Mouse (Mus musculus): ENCODE measurements around the gene Mipep.

The Mipep gene

GRCm38 (mm10) chr14:60863396-60863795 lies 79.0 kb downstream of the Mipep start:
- DNase-seq (ENCODE audit: inconsistent ontology term) = no peak

- DNase-seq (ENCODE audit: inconsistent ontology term) = no peak
Observed at GRCm38 (mm10) chr14:60866399-60866798, 82.0 kb downstream of the Mipep start.

GRCm38 (mm10) chr14:60868325-60868724 lies 84.0 kb downstream of the Mipep start:
- no peak for DNase-seq (ENCODE audit: inconsistent ontology term)

DNA sequence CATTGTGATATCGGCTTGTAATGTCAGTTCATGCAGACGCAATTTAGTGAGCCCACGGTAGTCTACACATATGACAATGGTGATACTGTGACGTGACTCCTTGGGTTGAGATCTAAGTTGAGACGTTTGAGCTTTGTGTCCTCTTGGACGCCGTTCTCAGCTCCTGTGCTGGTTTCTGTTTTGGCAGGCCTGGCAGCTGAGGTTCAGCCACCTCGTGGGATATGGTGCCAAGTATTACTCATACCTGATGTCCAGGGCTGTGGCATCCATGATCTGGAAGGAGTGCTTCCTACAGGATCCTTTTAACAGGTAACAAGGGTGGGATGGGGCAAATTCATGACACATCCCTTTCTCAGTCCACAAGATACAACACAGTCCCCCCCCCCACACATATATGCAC lies 87.5 kb downstream of the Mipep start:
- no peak for DNase-seq (ENCODE audit: inconsistent ontology term)

DNA sequence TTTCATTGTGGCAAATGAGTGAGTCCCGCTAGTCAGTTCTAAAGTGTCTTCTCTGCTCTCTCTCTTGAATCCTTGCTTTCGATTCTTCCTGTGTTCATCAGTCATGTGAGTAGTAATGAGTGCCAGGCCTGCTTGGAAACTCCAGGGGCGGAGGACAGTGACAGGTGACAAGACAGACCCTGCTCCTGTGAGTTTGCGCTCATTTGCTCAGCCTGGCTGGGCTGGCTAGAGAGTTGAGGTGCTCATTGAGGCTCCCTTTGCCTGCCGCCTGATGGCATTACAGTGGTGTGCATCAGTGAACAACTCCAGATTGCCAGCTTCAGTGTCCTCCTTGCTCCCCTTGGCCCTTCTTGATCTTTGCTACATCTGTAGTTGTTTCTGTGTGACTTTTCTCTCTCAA lies 97.7 kb downstream of the Mipep start:
- DNase-seq (ENCODE audit: inconsistent ontology term) = no peak

DNA sequence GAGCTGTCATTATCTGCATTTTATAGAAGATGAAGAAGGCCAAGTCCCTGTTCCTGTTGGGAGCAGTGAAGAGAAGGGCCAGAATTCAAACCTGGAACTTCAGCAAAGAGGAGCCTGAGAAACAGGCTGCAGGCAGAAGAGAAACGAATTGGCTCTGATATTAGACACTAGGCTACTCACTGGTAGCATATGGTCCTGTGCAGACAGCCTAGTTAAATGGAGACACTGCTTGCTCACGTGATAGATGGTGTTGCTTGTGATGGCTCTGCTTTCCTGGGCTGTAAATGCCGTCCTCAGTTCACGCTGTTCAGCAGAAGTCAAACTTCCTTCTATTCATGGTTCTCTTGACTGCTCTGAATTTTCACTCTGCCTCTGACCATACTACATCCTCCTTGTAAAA lies 98.3 kb downstream of the Mipep start:
- no peak for DNase-seq (ENCODE audit: inconsistent ontology term)

- no peak for DNase-seq (ENCODE audit: inconsistent ontology term)
Observed at GRCm38 (mm10) chr14:60885361-60885950, 101.1 kb downstream of the Mipep start.

- DNase-seq (ENCODE audit: inconsistent ontology term) = no peak
Observed at GRCm38 (mm10) chr14:60893882-60894281, 109.5 kb downstream of the Mipep start.

DNA sequence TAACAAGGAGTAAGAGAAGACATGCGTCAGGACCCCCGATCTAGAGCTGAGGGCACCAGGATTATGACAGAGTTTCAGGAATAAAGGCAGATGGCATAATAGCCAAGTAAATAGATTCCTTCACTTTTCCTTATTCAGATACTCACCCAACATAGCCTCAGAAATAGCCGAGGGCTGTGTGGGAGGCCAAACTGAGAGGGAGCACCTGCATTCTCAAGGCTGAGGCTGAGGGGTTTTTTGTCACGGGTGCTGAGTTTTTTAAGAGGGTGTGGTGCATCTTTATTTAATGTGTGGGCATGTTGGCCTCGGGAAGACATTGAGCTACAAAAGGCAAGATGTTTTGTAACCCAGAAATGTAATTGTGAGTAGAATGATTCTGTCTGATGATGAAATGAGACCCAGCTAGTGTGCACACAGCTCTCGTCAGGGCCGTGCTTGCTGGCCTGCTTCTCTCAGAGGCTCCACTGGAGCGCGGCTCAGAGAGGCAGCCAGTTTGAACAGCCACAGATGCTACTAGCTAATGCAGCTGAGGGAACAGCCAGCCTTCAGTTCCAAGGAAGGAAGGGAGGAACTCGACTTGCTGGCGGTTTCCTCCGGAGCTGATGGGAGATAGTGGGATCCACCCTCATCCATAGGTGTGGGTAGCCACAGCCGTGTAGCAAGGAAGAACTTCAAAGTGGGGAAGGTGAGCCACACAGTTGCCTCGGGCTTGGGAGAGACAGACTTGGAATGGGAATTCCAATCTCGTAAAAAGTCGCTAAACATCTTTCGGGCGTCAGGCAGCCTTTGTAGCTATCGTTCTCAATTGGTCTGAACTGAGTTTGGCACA lies 111.0 kb downstream of the Mipep start:
- no peak for DNase-seq (ENCODE audit: inconsistent ontology term)

- no peak for DNase-seq (ENCODE audit: inconsistent ontology term)
Observed at GRCm38 (mm10) chr14:60898086-60898667, 113.8 kb downstream of the Mipep start.

DNA sequence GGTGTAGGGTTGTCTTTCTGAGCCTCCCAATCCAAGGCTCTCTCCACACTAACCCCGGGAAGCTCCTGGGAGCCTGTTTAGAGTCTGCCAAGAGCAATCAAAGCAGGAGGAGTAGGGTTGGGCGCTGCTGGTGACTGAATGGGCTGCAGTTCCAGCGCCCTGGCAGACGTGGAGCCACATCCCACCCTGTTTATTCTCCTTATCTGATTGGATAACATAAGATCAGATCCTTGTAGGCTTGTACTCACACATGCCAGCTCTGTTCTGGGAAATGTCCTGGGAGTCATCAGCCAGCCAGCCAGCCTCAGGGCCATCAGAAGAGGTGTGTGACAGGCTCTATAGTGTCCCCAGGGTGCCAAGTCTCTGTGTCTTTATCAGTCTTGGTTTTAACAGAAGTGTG lies 120.1 kb downstream of the Mipep start:
- DNase-seq (ENCODE audit: inconsistent ontology term) = no peak

DNA sequence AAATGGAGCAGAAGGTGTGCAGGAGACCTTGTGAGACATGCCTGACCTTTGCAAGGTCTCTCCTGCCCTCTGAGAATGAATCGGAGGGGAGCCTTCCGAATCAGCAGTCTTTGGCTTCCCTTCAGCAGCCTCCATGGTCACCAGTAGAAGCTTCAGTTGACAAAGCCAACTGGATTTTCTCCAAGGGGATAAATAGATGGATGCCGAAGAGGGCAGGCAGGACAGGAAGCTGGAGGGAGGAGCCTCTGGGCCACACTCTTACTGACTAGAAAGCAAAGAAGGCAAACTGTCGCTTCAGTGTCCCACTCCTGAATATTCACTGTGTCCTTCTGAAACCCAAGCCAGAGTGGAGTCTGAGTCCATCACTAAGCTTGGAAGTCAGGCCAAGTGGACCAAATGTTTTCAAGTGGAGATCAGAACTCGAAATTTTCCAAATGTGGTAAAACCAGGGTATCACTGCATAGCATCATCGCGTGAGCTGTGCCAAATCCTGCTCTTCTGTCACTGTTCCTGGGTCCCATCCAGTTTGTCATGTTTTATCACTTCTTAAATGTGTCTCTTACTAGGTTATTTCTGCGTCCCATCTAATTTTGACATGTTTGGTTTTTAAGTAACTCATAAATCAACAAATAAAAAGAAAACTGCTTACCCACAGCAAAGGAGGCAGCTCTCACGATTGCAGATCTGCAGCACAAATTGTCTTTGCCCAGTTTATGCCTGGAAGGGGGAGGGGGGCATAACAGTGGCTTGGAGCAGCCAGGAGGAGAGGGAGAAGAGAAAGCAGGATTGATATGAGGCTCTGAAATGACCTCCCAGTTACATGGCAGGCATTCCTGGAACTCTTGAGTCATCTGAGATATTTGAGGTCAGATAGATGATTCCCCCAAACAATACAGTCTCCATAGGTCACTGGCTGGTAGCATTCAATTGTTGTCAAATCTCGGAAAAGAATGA lies 122.3 kb downstream of the Mipep start:
- peak; percentile 87 for DNase-seq (ENCODE audit: inconsistent ontology term)

DNA sequence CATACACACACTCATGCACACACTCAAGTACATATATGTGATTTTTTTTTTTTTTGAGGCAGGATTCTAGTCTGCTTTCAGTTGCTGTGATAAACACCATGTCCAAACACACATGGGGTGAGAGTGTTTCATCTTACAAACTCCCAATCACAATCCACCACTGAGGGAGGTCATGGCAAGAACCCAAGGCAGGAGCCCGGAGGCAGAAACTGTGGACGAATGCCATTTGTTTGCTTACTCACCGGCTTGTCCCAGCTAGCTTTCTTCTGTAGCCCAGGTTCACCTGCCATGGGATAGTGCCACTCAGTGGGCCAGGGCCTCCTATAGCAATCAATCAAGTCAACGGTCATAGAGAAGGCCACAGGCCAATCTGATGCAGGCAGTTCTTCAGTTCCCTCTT lies 125.0 kb downstream of the Mipep start:
- DNase-seq (ENCODE audit: inconsistent ontology term) = no peak

DNA sequence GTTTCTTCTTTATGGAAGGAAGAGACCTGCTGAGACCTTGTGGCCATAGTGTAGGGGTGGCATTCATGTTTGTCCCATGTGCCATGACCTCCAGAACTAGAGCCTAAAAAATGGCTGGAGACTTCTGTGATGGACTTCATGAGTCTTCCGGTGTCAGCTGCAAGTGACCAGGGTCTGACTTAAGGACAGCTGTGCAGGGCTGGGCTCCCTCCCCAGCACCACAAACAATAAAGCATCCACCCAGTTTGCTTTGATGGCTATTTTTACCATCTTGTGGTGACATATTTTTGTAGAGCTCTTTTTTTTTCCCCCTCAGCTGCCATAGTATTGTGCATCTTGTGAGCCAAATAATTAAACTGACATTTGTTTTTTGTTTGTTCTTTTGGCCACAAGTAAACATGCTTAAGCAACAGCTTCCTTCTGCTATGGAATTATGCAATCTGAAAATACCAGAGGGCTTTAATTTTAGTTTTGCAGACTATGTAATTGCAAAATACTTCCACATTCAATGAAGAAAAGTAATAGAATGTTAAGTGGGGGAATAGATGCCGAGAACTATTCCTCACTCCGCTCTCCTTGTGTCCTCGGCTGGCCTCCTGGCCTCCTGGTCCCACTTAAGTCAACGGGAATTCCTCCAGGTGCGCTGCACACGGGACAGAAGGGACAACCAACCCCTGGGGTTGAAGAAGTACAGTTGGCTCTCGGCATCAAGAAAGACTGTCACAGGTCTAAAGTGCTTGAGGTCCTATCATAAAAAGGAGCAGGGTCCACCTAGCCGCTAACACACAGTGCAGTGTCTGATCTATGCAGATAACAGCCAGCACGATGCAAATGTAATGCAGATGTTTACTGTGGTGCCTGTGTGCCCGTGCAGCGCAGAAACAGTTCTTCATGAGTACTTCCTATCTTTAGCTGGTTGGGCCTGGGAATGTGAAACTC lies 126.4 kb downstream of the Mipep start:
- DNase-seq (ENCODE audit: inconsistent ontology term) = peak; percentile 17

GRCm38 (mm10) chr14:60912981-60913468 lies 128.7 kb downstream of the Mipep start:
- peak; percentile 60 for DNase-seq (ENCODE audit: inconsistent ontology term)

DNA sequence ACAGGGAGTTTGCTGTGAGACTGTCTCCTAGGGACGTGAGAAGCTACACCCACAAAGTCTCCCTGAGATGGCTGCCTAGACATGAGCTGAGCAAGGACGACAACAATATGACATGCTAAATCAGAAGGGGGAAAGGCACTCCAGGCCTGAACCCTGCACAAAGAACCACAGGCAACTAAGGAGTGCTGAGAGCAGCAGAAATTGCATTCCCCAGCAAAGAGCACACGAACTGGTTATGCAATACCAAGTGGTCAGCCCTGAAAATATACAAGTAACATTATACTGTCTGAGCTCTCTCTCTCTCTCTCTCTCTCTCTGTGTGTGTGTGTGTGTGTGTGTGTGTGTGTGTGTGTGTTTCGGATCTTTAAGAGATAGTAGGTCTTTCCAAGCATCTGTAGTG lies 132.3 kb downstream of the Mipep start:
- DNase-seq (ENCODE audit: inconsistent ontology term) = no peak

GRCm38 (mm10) chr14:60926011-60926410 lies 141.6 kb downstream of the Mipep start:
- DNase-seq (ENCODE audit: inconsistent ontology term) = no peak

DNA sequence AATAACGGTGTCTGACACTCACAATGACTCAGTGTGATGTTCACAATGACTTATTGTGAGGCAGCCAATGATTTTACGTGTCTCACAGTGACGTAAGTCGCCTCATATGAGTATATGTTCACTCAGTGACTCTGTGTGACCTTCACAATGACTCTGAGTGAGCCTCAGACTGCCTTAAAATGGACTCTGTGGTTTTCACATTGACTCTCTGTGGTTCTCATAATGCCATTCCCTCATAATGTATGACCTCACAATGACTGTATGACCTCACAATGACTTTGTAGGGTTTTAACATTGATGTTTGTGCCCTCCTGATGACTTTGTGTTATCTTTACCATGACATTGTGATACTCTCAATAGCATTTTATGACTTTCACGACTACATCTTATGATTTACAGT lies 151.3 kb downstream of the Mipep start:
- no peak for DNase-seq (ENCODE audit: inconsistent ontology term)

DNA sequence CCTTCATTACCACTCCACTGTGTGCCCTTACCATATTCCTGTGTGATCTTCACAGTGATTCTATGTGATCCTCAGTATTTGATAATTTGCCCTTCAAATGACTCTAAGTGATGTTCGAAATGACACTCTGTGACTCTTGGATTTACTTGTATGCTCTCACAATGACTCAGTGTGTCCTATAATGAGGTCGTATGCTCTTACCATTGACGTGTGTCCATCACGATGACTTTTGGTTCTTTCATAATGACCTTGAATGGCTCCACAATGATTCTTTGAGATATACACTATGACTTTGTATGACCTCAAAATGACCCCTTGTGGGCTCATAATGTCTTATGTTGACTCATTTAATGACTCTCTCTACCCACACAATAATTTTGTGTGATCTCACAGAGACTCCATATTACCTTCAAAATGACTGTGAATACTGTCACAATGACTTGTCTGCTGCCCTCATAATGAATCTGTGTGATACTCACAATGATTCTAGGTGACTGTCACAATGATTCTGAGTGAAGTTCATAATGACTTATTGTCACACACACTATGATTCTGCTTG lies 153.2 kb downstream of the Mipep start:
- DNase-seq (ENCODE audit: inconsistent ontology term) = no peak

All from Muller cell, postnatal 12 days (primary cell).